Mouse (Mus musculus) cerebral cortex, adult 2 months (tissue): ENCODE results near the gene Otof.

ENCODE experiments used
- WGBS: fragments of 180-500 bp; shearing (Covaris S2); methylation state at CpG from one replicate; pipeline ENCODE4 v1.1.7; 2018; 5-methylcytosine and 5-hydroxymethylcytosine counted together

The Otof gene

GRCm38 (mm10) chr5:30341601-30342365 lies 119.9 kb downstream of the Otof start:
- WGBS: 77% methylated on average over 11 of the region's 11 CpGs

DNA sequence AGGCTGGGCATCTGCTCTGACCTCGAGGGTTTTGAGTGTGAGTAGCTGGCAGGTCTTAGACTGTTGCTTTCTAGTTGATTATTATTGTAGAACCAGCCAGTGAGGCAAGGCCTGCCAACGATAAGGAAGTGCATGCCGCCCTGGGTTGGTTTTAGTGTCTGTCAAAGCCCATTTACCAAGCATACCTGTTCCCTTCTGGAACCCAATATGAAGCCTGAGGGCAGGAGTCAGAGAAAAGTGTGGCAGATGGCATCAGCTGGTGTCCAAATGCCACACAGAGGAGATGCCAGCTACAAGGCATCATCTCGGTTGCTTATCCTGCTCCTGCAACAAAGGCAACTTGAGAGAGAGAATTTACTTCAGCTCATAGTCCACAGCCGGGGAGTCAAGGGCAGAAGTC lies 120.9 kb downstream of the Otof start:
- 78% methylated on average over 5 of the region's 5 CpGs for WGBS
